Mouse (Mus musculus) liver, adult 2 months (tissue): ENCODE measurements around the gene Fndc3c1. TPM values are rescaled to one million over a fixed set of nuclear protein-coding genes. Genes with fewer than 3 reads are reported as not detected.
"Not testable (repeated sequence)": the region's sequence is repeated elsewhere in the genome, so short reads cannot be mapped to it uniquely, and the experiment has no call there.

Experiments used
- DNase-seq: peaks from one replicate; pipeline ENCODE4 v3.0.0-alpha.2; 2011; ENCODE audit warnings: low read depth, low spot score; ENCODE audit errors: extremely low read depth
- H3K27ac ChIP-seq: fragments of 200-500 bp; replicated peaks from 2 replicates; pipeline ENCODE4 v1.5.1; 2012; ENCODE audit warnings: low read depth, mild to moderate bottlenecking, control low read depth, inconsistent platforms, low read length; ENCODE audit not compliant: insufficient read depth
- H3K27me3 ChIP-seq: fragments of 200-500 bp; 2 replicates; pipeline ENCODE4 v1.6.1; 2012; ENCODE audit warnings: mild to moderate bottlenecking, moderate library complexity, low read length, inconsistent platforms; ENCODE audit not compliant: control insufficient read depth, insufficient read depth
- H3K36me3 ChIP-seq: fragments of 200-500 bp; 2 replicates; pipeline ENCODE4 v1.6.1; 2012; ENCODE audit warnings: low read length, inconsistent platforms; ENCODE audit not compliant: control insufficient read depth, insufficient read depth
- H3K4me1 ChIP-seq: fragments of 200-500 bp; 2 replicates; pipeline ENCODE4 v1.6.1; 2011; ENCODE audit warnings: low read length; ENCODE audit not compliant: control insufficient read depth, insufficient read depth
- H3K4me3 ChIP-seq: fragments of 200-500 bp; 2 replicates; pipeline ENCODE4 v1.5.1; 2011; ENCODE audit warnings: low read depth, mild to moderate bottlenecking, control low read depth, low read length, moderate library complexity; ENCODE audit not compliant: insufficient read depth
- H3K79me2 ChIP-seq: fragments of 200-500 bp; 2 replicates; pipeline ENCODE4 v1.6.1; 2012; ENCODE audit warnings: inconsistent platforms, mild to moderate bottlenecking, low read length, moderate library complexity; ENCODE audit not compliant: control insufficient read depth, insufficient read depth
- H3K9ac ChIP-seq: fragments of 200-500 bp; 2 replicates; pipeline ENCODE4 v1.6.1; 2012; ENCODE audit warnings: low read depth, mild to moderate bottlenecking, control low read depth, inconsistent platforms, low read length
- CTCF ChIP-seq: fragments of 200-500 bp; IDR thresholded peaks from 2 replicates; pipeline ENCODE4 v1.5.1; 2011; ENCODE audit warnings: low read depth, low read length, control low read depth
- POLR2A ChIP-seq: fragments of 200-500 bp; IDR thresholded peaks from 2 replicates; pipeline ENCODE4 v1.6.1; 2011; ENCODE audit warnings: low read length, control low read depth; ENCODE audit not compliant: insufficient read depth; ENCODE audit errors: extremely low read depth
- WGBS: fragments of 180-500 bp; shearing (Covaris S2); methylation state at CpG from one replicate; pipeline ENCODE4 v1.1.7; 2018; 5-methylcytosine and 5-hydroxymethylcytosine counted together
- polyA plus RNA-seq: library from polyadenylated mRNA; depleted of rRNA; stranded (reverse); fragments of >200 nt; gene quantifications from 2 replicates; pipeline ENCODE4 v1.2.3, GENCODE M21; 2012; rRNA removed
- total RNA-seq: library from RNA; depleted of rRNA; stranded (reverse); fragments of >200 nt; gene quantifications from 2 replicates; pipeline ENCODE4 v1.2.3, GENCODE M21; 2014; rRNA removed

Gene Fndc3c1
- total RNA-seq = under 0.01 and 0.07 TPM in 2 replicates
- not detected in 2 replicates for polyA plus RNA-seq

DNA sequence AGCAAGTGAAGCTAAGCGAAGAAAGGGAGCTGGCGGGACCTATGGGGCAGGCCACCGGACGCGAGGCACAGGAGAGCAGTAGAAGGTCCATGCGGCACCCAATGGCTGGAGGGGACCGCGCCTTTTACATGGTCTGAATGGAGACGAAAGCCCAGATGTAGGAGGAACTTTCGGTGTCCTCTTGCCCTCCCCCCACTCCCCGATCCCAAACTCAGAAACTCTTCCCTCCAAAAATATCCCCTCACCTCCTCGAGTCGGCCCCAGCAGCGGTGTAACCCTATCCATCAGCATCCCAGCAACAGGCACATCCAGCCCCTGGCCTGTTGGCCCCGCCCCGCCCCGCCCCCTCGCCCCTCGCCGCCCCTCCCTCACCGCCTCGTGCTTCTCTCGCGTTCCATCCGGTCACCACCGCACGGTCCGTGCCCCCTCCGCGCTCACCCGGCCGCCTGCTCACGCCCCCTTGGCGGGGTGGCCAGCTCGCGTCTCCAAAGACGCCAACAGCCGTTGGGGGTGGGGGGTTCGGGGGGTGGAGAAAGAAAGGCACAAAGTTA, at the start of gene Fndc3c1:
Gene Fndc3c1 (minus strand): TSS at position 301 of the 551 bp plus-strand sequence.
- H3K27ac ChIP-seq = no peak within 1 kb of the TSS
- no peaks in the 10 kb centered on the region for H3K36me3 ChIP-seq
- TF ChIP-seq POLR2A = no peak
- TF ChIP-seq CTCF = no peak
- H3K9ac ChIP-seq = no peak within 1 kb of the TSS
- no peaks in the 10 kb centered on the region for H3K4me1 ChIP-seq
- no peaks in the 10 kb centered on the region for H3K79me2 ChIP-seq
- no peaks in the 10 kb centered on the region; the same call in 1 of the 2 replicates for H3K27me3 ChIP-seq
- 3% methylated on average over 13 of the region's 39 CpGs for WGBS
- H3K4me3 ChIP-seq = no peak within 1 kb of the TSS
- no peak for DNase-seq

GRCm38 (mm10) chrX:106486451-106486850, 1.2 kb upstream of the Fndc3c1 start:
- H3K4me3 ChIP-seq = no peak overlapping the region
- H3K79me2 ChIP-seq = no peaks in the 10 kb centered on the region
- H3K27ac ChIP-seq = no peak overlapping the region
- WGBS = 21% methylated on average over 10 of the region's 10 CpGs
- no peak overlapping the region for H3K9ac ChIP-seq
- no peaks in the 10 kb centered on the region for H3K4me1 ChIP-seq
- H3K27me3 ChIP-seq = no peaks in the 10 kb centered on the region; the same call in 1 of the 2 replicates
- TF ChIP-seq CTCF = no peak
- TF ChIP-seq POLR2A = no peak
- H3K36me3 ChIP-seq = no peaks in the 10 kb centered on the region
- DNase-seq = no peak

GRCm38 (mm10) chrX:106485671-106486070, 470 bp upstream of the Fndc3c1 start:
- H3K4me3 ChIP-seq = no peak overlapping the region
- no peaks in the 10 kb centered on the region for H3K36me3 ChIP-seq
- no peak for TF ChIP-seq CTCF
- TF ChIP-seq POLR2A = no peak
- H3K9ac ChIP-seq = no peak overlapping the region
- no peaks in the 10 kb centered on the region for H3K4me1 ChIP-seq
- DNase-seq = no peak
- no peaks in the 10 kb centered on the region; the same call in 1 of the 2 replicates for H3K27me3 ChIP-seq
- no peaks in the 10 kb centered on the region for H3K79me2 ChIP-seq
- WGBS = 1% methylated on average over 10 of the region's 13 CpGs
- H3K27ac ChIP-seq = no peak overlapping the region

DNA sequence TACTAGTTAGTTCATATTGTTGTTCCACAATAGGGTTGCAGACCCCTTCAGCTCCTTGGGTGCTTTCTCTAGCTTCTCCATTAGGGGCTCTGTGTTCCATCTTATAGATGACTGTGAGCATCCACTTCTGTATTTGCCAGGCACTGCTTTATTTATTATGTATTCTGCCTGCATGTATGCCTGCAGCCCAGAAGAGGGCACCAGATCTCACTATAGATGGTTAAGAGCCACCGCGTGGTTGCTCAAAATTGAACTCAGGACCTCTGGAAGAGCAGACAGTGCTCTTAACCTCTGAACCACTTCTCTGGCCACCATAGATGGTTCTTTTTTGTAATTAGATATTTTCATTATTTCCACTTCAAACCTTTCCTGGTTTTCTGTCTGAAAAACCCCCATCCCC, 5.3 kb downstream of the Fndc3c1 start:
- WGBS = 51% methylated on average over 2 of the region's 2 CpGs
- H3K79me2 ChIP-seq, DNase-seq, H3K36me3 ChIP-seq, H3K9ac ChIP-seq, H3K27me3 ChIP-seq, H3K27ac ChIP-seq, H3K4me3 ChIP-seq, H3K4me1 ChIP-seq: not testable (repeated sequence)

DNA sequence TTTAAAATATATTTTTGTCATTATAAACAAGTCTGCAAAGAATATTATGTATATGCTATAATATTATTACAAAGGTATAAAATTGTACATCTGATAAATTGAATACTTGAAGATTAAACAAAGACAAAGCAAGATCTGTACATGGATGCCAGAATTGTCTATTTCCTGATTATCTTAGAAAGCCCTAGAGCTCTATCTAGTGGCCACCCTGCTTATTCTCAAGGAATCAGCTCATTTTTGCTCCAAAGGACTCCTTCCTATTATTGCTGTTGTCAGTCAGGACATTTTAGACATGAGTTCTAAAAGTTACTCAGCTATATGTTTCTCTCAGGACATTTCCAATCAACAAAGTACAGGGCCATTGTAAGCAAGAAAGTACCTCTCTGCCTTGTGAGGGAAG, 99.9 kb downstream of the Fndc3c1 start:
- Histone ChIP-seq H3K79me2 (no peaks in the 10 kb centered on the region), H3K9ac (no peak overlapping the region), H3K4me1 (no peaks in the 10 kb centered on the region), H3K4me3 (no peak overlapping the region), H3K27me3 (no peaks in the 10 kb centered on the region), H3K36me3 (no peaks in the 10 kb centered on the region), H3K27ac (no peak overlapping the region)
- no peak for TF ChIP-seq POLR2A
- TF ChIP-seq CTCF = no peak
- DNase-seq = no peak

DNA sequence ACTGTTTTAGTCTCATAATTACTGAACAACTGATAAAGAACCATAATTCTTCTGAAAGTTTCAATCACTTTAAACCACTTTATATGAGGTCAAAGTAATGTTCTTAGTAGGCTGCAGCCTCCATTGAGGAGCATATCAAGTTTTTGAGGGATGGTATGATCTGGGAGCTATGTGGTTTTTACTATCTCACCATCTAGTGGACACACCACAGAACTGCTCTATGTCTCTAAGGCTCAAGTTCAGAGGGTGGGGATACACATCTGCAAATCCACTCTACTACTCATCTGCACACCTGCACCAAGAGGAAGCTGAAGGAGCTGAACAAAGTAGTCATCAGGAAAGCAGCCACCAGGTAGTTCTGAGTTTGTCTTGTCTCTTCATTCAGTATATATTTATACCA, 104.6 kb downstream of the Fndc3c1 start:
- TF ChIP-seq CTCF (no peak), POLR2A (no peak)
- H3K27ac ChIP-seq = no peak overlapping the region
- H3K36me3 ChIP-seq = no peaks in the 10 kb centered on the region
- H3K4me1 ChIP-seq = no peaks in the 10 kb centered on the region
- H3K27me3 ChIP-seq = no peaks in the 10 kb centered on the region
- H3K79me2 ChIP-seq = no peaks in the 10 kb centered on the region
- no peak for DNase-seq
- no peak overlapping the region for H3K4me3 ChIP-seq
- no peak overlapping the region for H3K9ac ChIP-seq

Other genes with a start within 250 kb of the Fndc3c1 start
- gene Fnd3c2, start 230.0 kb downstream of the Fndc3c1 start, total RNA-seq = not detected in 2 replicates
- gene Fnd3c2, start 230.0 kb downstream of the Fndc3c1 start, polyA plus RNA-seq = not detected in 2 replicates
- gene Gm5127, start 97.8 kb upstream of the Fndc3c1 start, total RNA-seq = not detected in 2 replicates
- gene Gm5127, start 97.8 kb upstream of the Fndc3c1 start, polyA plus RNA-seq = not detected in 2 replicates
- gene Cysltr1, start 118.3 kb upstream of the Fndc3c1 start, total RNA-seq = 1.1 and 1.6 TPM in 2 replicates
- 0.14 and 0.53 TPM in 2 replicates for gene Cysltr1, start 118.3 kb upstream of the Fndc3c1 start, polyA plus RNA-seq